Mouse (Mus musculus) limb, embryonic 11.5 days (tissue): ENCODE measurements at regions not wholly inside any gene's neighbourhood (a gene's known extent, or its start where the extent isn't known, plus 50 kb on each side); places are given as distances from the start of the nearest gene placed in this dataset.

Source experiments
- ATAC-seq: fragments of 200-750 bp; cut with Nextera tagmentation; 2 replicates; pipeline ENCODE4 v1.8.0; 2017; ENCODE audit warnings: low read depth; ENCODE audit not compliant: insufficient number of reproducible peaks, low FRiP score, low TSS enrichment
- DNase-seq: peaks from one replicate; pipeline ENCODE4 v3.0.0-alpha.2; 2015; ENCODE audit warnings: low spot score
- H3K27ac ChIP-seq: fragments of 300-500 bp; sonication (generic); replicated peaks from 2 replicates; pipeline ENCODE4 v1.5.1; 2014; ENCODE audit warnings: low read depth, mild to moderate bottlenecking, low read length
- H3K27me3 ChIP-seq: fragments of 300-500 bp; sonication (generic); 2 replicates; pipeline ENCODE4 v1.6.1; 2014; ENCODE audit warnings: mild to moderate bottlenecking, low read length, mixed read lengths; ENCODE audit not compliant: control insufficient read depth, insufficient read depth
- H3K36me3 ChIP-seq: fragments of 300-500 bp; sonication (generic); 2 replicates; pipeline ENCODE4 v1.6.1; 2014; ENCODE audit warnings: mild to moderate bottlenecking, low read length, moderate library complexity, mixed read lengths; ENCODE audit not compliant: control insufficient read depth, insufficient read depth
- H3K4me1 ChIP-seq: fragments of 300-500 bp; sonication (generic); 2 replicates; pipeline ENCODE4 v1.6.1; 2014; ENCODE audit warnings: low read length, mixed read lengths; ENCODE audit not compliant: control insufficient read depth, insufficient read depth
- H3K4me2 ChIP-seq: fragments of 300-500 bp; sonication (generic); 2 replicates; pipeline ENCODE4 v1.6.1; 2014; ENCODE audit warnings: low read depth, mild to moderate bottlenecking, moderate library complexity; ENCODE audit not compliant: severe bottlenecking
- H3K4me3 ChIP-seq: fragments of 300-500 bp; sonication (generic); 2 replicates; pipeline ENCODE4 v1.5.1; 2014; ENCODE audit warnings: low read depth, low read length
- H3K9ac ChIP-seq: fragments of 300-500 bp; sonication (generic); 2 replicates; pipeline ENCODE4 v1.6.1; 2014; ENCODE audit warnings: mild to moderate bottlenecking, low read length
- H3K9me3 ChIP-seq: fragments of 300-500 bp; sonication (generic); 2 replicates; pipeline ENCODE4 v1.6.1; 2016; ENCODE audit warnings: low read length; ENCODE audit not compliant: control insufficient read depth
- WGBS: fragments of 180-500 bp; shearing (Covaris S2); extraction: QIAGEN DNeasy Blood & Tissue Kit; methylation state at CpG from one replicate; pipeline ENCODE4 v1.1.7; 2014; 5-methylcytosine and 5-hydroxymethylcytosine counted together

- no peak overlapping the region for H3K27ac ChIP-seq
- H3K4me3 ChIP-seq, result no peak overlapping the region
- no peaks in the 10 kb centered on the region for H3K9me3 ChIP-seq
- no peak for DNase-seq
- 71% methylated on average over 2 of the region's 2 CpGs for WGBS
- H3K36me3 ChIP-seq, result no peaks in the 10 kb centered on the region
- no peaks in the 10 kb centered on the region for H3K27me3 ChIP-seq
- no peaks in the 10 kb centered on the region for H3K4me1 ChIP-seq
- H3K9ac ChIP-seq, result no peak overlapping the region
- ATAC-seq, result no peak
- no peak overlapping the region for H3K4me2 ChIP-seq
Observed at GRCm38 (mm10) chr2:8467531-8468203, 958.3 kb upstream of the Celf2 start.

GRCm38 (mm10) chr2:8452566-8453243, 943.3 kb upstream of the Celf2 start:
- H3K36me3 ChIP-seq, result no peaks in the 10 kb centered on the region
- ATAC-seq (no peak), DNase-seq (no peak)
- no peak overlapping the region for H3K4me3 ChIP-seq
- no peak overlapping the region for H3K9ac ChIP-seq
- no peak overlapping the region for H3K4me2 ChIP-seq
- 69% methylated on average over 3 of the region's 3 CpGs for WGBS
- H3K9me3 ChIP-seq, result no peaks in the 10 kb centered on the region
- H3K27ac ChIP-seq, result no peak overlapping the region
- no peaks in the 10 kb centered on the region for H3K27me3 ChIP-seq
- H3K4me1 ChIP-seq, result no peaks in the 10 kb centered on the region

DNA sequence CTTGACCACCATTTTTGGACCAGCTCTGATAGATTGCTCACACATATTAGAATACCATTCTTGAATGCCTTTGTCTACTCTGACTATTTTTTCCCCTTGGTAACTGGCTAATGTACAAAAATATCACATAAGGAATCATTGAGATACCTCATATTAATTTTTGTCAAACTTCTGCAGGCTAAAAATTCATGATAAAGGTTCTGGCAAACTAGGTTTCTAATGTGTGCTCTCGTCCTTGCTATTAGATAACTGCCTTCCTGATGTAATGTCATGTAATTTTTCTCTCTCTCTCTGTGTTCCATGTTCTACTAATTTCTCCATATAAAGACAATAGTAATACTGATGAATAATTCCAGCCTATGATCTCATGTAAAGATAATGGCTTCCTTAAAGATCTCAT, 931.9 kb upstream of the Celf2 start:
- no peaks in the 10 kb centered on the region for H3K36me3 ChIP-seq
- no peak overlapping the region for H3K9ac ChIP-seq
- H3K4me3 ChIP-seq, result no peak overlapping the region
- no peak overlapping the region for H3K27ac ChIP-seq
- no peaks in the 10 kb centered on the region for H3K4me1 ChIP-seq
- ATAC-seq (no peak), DNase-seq (no peak)
- no peaks in the 10 kb centered on the region for H3K27me3 ChIP-seq
- H3K9me3 ChIP-seq, result no peaks in the 10 kb centered on the region
- 75% methylated on average over 1 of the region's 1 CpGs for WGBS
- no peak overlapping the region for H3K4me2 ChIP-seq

DNA sequence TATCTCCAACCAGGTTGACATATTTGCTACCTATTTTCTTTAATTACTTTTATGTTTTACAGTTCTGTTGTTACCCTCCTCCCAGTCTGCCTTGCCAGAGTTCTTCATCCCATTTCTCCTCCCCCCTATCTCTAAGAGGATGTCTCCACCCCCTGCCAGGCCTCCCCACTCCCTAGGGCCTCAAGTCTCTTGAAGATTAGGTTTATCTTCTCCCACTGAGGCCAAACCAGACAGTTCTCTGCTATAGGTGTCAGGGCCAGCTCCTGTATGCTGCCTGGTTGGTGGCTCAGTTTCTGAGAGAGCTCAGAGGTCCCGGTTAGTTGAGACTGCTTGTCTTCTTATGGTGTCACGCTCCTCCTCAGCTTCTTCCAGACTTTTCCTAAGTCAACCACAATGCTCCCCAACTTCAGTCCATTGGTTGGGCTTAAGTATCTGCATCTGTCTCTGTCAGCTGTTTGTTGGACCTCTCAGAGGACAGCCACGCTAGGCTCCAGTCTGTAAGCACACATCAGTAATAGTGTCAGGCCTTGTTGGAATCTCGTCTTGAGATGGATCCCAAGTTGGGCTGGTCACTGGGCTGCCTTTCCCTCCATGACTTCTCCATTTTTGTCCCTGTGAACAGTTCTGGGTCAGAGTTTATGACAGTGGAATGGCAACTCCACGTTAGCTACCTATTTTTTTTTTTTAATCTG, 920.4 kb upstream of the Celf2 start:
- DNase-seq, result no peak

DNA sequence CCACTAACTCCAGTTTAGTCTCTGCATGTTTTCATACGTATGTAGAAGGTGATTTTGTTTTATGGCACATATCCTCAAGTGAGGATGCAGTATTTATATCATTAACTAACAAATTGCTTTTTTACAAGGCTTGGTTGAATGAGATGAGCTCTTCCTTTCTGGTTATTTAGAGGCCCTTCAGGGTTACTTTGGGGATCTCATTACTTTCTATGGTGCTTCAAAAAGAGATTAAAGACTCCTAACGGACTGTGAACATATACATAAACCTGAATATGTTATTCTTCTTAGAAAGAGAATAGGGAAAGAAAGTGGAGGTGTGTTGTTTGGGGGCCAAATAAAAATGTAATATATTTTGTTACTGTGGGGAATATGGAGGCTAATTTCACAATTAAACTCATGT, 918.8 kb upstream of the Celf2 start:
- WGBS, result 59% methylated on average over 2 of the region's 2 CpGs
- H3K9ac ChIP-seq, result no peak overlapping the region
- H3K4me3 ChIP-seq, result no peak overlapping the region
- H3K36me3 ChIP-seq, result no peaks in the 10 kb centered on the region
- no peak overlapping the region for H3K4me2 ChIP-seq
- no peak overlapping the region for H3K27ac ChIP-seq
- no peaks in the 10 kb centered on the region for H3K4me1 ChIP-seq
- no peaks in the 10 kb centered on the region for H3K27me3 ChIP-seq
- no peak for ATAC-seq
- no peaks in the 10 kb centered on the region for H3K9me3 ChIP-seq
- no peak for DNase-seq

More for the DNA sequence above, 920.4 kb upstream of the Celf2 start:
- Histone ChIP-seq H3K27ac (no peak overlapping the region), H3K36me3 (no peaks in the 10 kb centered on the region), H3K4me2 (no peak overlapping the region), H3K4me3 (no peak overlapping the region), H3K27me3 (no peaks in the 10 kb centered on the region), H3K4me1 (no peaks in the 10 kb centered on the region), H3K9ac (no peak overlapping the region), H3K9me3 (no peaks in the 10 kb centered on the region)
- no peak for ATAC-seq
- WGBS, result 73% methylated on average over 5 of the region's 5 CpGs

DNA sequence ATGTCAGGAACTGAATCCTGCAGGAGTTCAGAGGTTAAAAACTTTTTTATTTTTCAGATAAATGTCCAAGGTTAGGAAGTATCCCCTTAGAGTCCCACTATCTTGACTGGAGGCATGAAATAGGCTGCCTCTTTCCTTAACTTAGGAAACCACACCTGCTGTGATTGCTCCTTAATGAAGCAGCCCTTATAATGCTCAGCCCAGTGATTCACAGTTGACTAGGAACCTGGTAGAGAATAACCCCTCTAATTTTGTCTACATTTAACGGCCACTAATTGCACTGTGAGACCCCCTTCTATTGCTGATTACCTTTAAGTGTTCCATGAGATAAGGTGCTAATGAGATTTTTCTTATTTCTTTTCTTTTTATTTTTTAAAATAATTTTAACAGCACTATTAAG, 918.4 kb upstream of the Celf2 start:
- Histone ChIP-seq H3K9me3 (no peaks in the 10 kb centered on the region), H3K4me2 (no peak overlapping the region), H3K9ac (no peak overlapping the region), H3K36me3 (no peaks in the 10 kb centered on the region), H3K4me3 (no peak overlapping the region), H3K27me3 (no peaks in the 10 kb centered on the region), H3K4me1 (no peaks in the 10 kb centered on the region), H3K27ac (no peak overlapping the region)
- ATAC-seq, result no peak
- no peak for DNase-seq
- WGBS, result 47% methylated on average over 1 of the region's 1 CpGs

GRCm38 (mm10) chr2:8415917-8416316, 906.6 kb upstream of the Celf2 start:
- ATAC-seq (no peak), DNase-seq (no peak)
- no peak overlapping the region for H3K4me3 ChIP-seq
- H3K27me3 ChIP-seq, result no peaks in the 10 kb centered on the region
- no peak overlapping the region for H3K9ac ChIP-seq
- H3K9me3 ChIP-seq, result no peaks in the 10 kb centered on the region
- H3K27ac ChIP-seq, result no peak overlapping the region
- WGBS, result 71% methylated on average over 3 of the region's 3 CpGs
- H3K36me3 ChIP-seq, result no peaks in the 10 kb centered on the region
- H3K4me1 ChIP-seq, result no peaks in the 10 kb centered on the region
- no peak overlapping the region for H3K4me2 ChIP-seq

DNA sequence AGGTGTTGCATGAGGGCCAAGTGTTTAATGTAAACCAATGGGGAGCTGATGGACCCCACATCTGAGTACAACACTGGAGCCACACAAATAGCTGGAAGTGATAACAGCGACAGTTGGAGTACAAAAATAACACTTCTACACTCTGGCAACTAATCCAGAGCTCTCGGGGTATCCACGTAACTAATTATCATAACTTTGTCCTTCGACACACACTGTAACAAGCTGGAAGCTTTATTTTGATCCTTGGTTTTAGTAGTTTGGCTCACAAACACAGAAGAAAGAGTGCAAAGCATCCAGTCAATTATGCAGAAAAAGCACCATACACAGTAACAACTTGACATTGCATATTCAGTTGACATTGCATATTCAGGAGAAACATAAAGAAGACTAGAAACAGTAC, 884.8 kb upstream of the Celf2 start:
- no peak for DNase-seq
- H3K27me3 ChIP-seq, result no peaks in the 10 kb centered on the region
- H3K27ac ChIP-seq, result no peak overlapping the region
- H3K9ac ChIP-seq, result no peak overlapping the region
- no peak overlapping the region for H3K4me3 ChIP-seq
- WGBS, result 89% methylated on average over 4 of the region's 4 CpGs
- H3K4me2 ChIP-seq, result no peak overlapping the region
- no peaks in the 10 kb centered on the region for H3K4me1 ChIP-seq
- no peak for ATAC-seq
- H3K36me3 ChIP-seq, result no peaks in the 10 kb centered on the region
- H3K9me3 ChIP-seq, result no peaks in the 10 kb centered on the region
